ENCODE assay signal across 23 mouse cellular contexts in genomic region chr4:103993884-103994283, GRCm38 (mm10).
DNase-seq lines count a peak whose midpoint lies in the region; ATAC-seq lines count a peak whose summit lies in the region.
"Had no signal": no experiment of that assay in that cellular context is flagged by ENCODE, and none has a peak within 500 bp of the region (broad histone marks: within the 10 kb centered on the region; RNA-seq: fewer than 3 reads in every experiment).

No protein-coding gene starts in this region.

- H3K4me1 ChIP-seq in hindbrain, embryonic 13.5 days (replicated peaks): peaks cover 10% of the 10 kb centered on the region; the same call in 1 of the 2 replicates
- H3K4me1 ChIP-seq in hindbrain, embryonic 10.5 days (replicated peaks): no peaks in the 10 kb centered on the region
- H3K4me1 ChIP-seq: liver, embryonic 13.5 days had no signal

- DNase-seq in embryo, embryonic 10.5 days (ENCODE audit: low spot score): peak; percentile 7
- DNase-seq in embryo, embryonic 9.5 days (ENCODE audit: extremely low spot score): no peak
- DNase-seq in hindbrain, embryonic 10.5 days (ENCODE audit: low spot score): no peak
- peak; percentile 39 for DNase-seq in mesoderm, embryonic 11.5 days (ENCODE audit: low read depth, low spot score)
- DNase-seq in retina, postnatal 1 day: peak; percentile 69
- DNase-seq in heart, postnatal 36 days: no peak
- no peak for DNase-seq in lung, adult 18-20 months
- DNase-seq: adrenal gland, postnatal 10 days; cerebellum, adult 2 months; cerebellum, postnatal 25 days; gastrocnemius, postnatal 36 days; heart, adult 2 months; heart, postnatal 4 days; kidney, adult 2 months; layer of hippocampus, adult 9-11 months; liver, embryonic 13.5 days; lung, embryonic 14.5 days; midbrain, embryonic 14.5 days; thymus, postnatal 14 days had no signal

- no peaks in the 10 kb centered on the region for H3K36me3 ChIP-seq in hindbrain, embryonic 13.5 days
- H3K36me3 ChIP-seq in hindbrain, embryonic 10.5 days: no peaks in the 10 kb centered on the region
- H3K36me3 ChIP-seq: liver, embryonic 13.5 days had no signal

- H3K27ac ChIP-seq in hindbrain, embryonic 13.5 days: no peak overlapping the region
- no peak overlapping the region for H3K27ac ChIP-seq in hindbrain, embryonic 10.5 days
- H3K27ac ChIP-seq: heart, adult 2 months; kidney, postnatal 0 days; left cerebral cortex, adult 2 months; liver, embryonic 13.5 days had no signal

- H3K4me3 ChIP-seq in hindbrain, embryonic 13.5 days: no peak overlapping the region
- no peak overlapping the region for H3K4me3 ChIP-seq in hindbrain, embryonic 10.5 days
- H3K4me3 ChIP-seq: heart, adult 2 months; left cerebral cortex, adult 2 months; liver, embryonic 13.5 days had no signal

- H3K4me2 ChIP-seq in hindbrain, embryonic 13.5 days: no peak overlapping the region
- H3K4me2 ChIP-seq: liver, embryonic 13.5 days; lung, embryonic 14.5 days had no signal

- no peaks in the 10 kb centered on the region for H3K27me3 ChIP-seq in hindbrain, embryonic 13.5 days
- H3K27me3 ChIP-seq in hindbrain, embryonic 10.5 days (ENCODE audit: insufficient read depth, poor library complexity, severe bottlenecking): no peaks in the 10 kb centered on the region
- H3K27me3 ChIP-seq: liver, embryonic 13.5 days had no signal

- no peak overlapping the region for H3K9ac ChIP-seq in hindbrain, embryonic 13.5 days
- H3K9ac ChIP-seq: liver, embryonic 13.5 days; lung, embryonic 14.5 days had no signal

- intact Hi-C loops in heart, postnatal 36 days (cut with DNase I): no loop called here

- WGBS in hindbrain, embryonic 13.5 days: 45% methylated on average over 3 of the region's 3 CpGs
- 78% methylated on average over 3 of the region's 3 CpGs for WGBS in hindbrain, embryonic 10.5 days

- H3K9me3 ChIP-seq in hindbrain, embryonic 13.5 days: no peaks in the 10 kb centered on the region
- no peaks in the 10 kb centered on the region for H3K9me3 ChIP-seq in hindbrain, embryonic 10.5 days
- H3K9me3 ChIP-seq: liver, embryonic 13.5 days had no signal

- peak; percentile 78 for ATAC-seq in hindbrain, embryonic 13.5 days (ENCODE audit: low FRiP score)
- ATAC-seq: activated CD4-positive, CD25-positive, alpha-beta regulatory T cell, adult 4 months had no signal

Comparison
In these comparisons a context has a peak if more than half of its experiments do, and no peak if none do; other contexts are left out.
1. DNase-seq: peak in embryo, embryonic 10.5 days (single experiment), mesoderm, embryonic 11.5 days (single experiment) and retina, postnatal 1 day (single experiment); none in embryo, embryonic 9.5 days (single experiment), hindbrain, embryonic 10.5 days (single experiment), heart, postnatal 36 days (0 of 2) and lung, adult 18-20 months (0 of 2).